Mouse (Mus musculus) heart, postnatal 36 days (tissue): ENCODE results near the gene Rbbp5. TPM values are rescaled to one million over a fixed set of nuclear protein-coding genes. Genes with fewer than 3 reads are reported as not detected.
A peak's percentile ranks its signal among the peaks of the same experiment; 100 is the strongest.

Experiments
- DNase-seq, 2 experiments: peaks; one replicate each; pipeline ENCODE4 v3.0.0; 2021 to 2022
- intact Hi-C: fragments of 180-260 bp; cut with DNase I; formaldehyde crosslinking; loops from one replicate; pipeline ENCODE4 v1.15.1; 2025
- total RNA-seq, 2 experiments: library from RNA; stranded (reverse); gene quantifications; 2 replicates each; pipeline ENCODE4 v1.2.3; 2021

Gene Rbbp5
- total RNA-seq, 2 experiments from 2014 or later: 19.2 to 22.0 TPM

GRCm38 (mm10) chr1:132483759-132484158 is 6.6 kb downstream of the Rbbp5 start:
- intact Hi-C loops: no loop called here
- DNase-seq: no peak

- intact Hi-C loops: no loop called here
- no peak for DNase-seq
Observed at GRCm38 (mm10) chr1:132500535-132500934, 23.4 kb downstream of the Rbbp5 start.

- no peak for DNase-seq
- intact Hi-C loops: no loop called here
Observed at GRCm38 (mm10) chr1:132505155-132505554, 28.0 kb downstream of the Rbbp5 start.

- intact Hi-C loops: no loop called here
Observed at GRCm38 (mm10) chr1:132506058-132506457, 28.9 kb downstream of the Rbbp5 start, which contains the start of gene Tmem81. Gene Tmem81 (plus strand): TSS chr1:132506230.

GRCm38 (mm10) chr1:132506656-132507055 is 29.5 kb downstream of the Rbbp5 start:
- DNase-seq: no peak
- intact Hi-C loops: no loop called here

More at GRCm38 (mm10) chr1:132506058-132506457, 28.9 kb downstream of the Rbbp5 start, which contains the start of gene Tmem81:
- DNase-seq: no peak

GRCm38 (mm10) chr1:132509771-132510170 is 32.6 kb downstream of the Rbbp5 start:
- intact Hi-C loops: no loop called here
- no peak for DNase-seq

GRCm38 (mm10) chr1:132511521-132511920 is 34.4 kb downstream of the Rbbp5 start:
- no peak for DNase-seq
- intact Hi-C loops: no loop called here

- DNase-seq: no peak
- intact Hi-C loops: no loop called here
Observed at GRCm38 (mm10) chr1:132512106-132512505, 34.9 kb downstream of the Rbbp5 start.

- no peak for DNase-seq
- intact Hi-C loops: no loop called here
Observed at GRCm38 (mm10) chr1:132515339-132515738, 38.2 kb downstream of the Rbbp5 start.

- DNase-seq: no peak
- intact Hi-C loops: no loop called here
Observed at GRCm38 (mm10) chr1:132516776-132517175, 39.6 kb downstream of the Rbbp5 start.

GRCm38 (mm10) chr1:132518621-132519020 is 41.5 kb downstream of the Rbbp5 start:
- intact Hi-C loops: loop anchor here (2.0 kb wide), 1 partner anchor 152 kb away; no protein-coding TSS in a partner anchor
- DNase-seq: no peak

- no peak for DNase-seq
- intact Hi-C loops: loop anchor here (2.0 to 10.0 kb wide), 2 partner anchors 153 to 225 kb away; partner anchors contain the start of gene Nfasc
Observed at GRCm38 (mm10) chr1:132519734-132520133, 42.6 kb downstream of the Rbbp5 start.

GRCm38 (mm10) chr1:132520764-132521163 is 43.6 kb downstream of the Rbbp5 start:
- intact Hi-C loops: loop anchor here (10.0 kb wide), 1 partner anchor 224 kb away; the partner anchor contains the start of gene Nfasc
- peak; percentile 19 to 42 for DNase-seq

- no peak for DNase-seq
- intact Hi-C loops: loop anchor here (10.0 kb wide), 1 partner anchor 222 kb away; the partner anchor contains the start of gene Nfasc
Observed at GRCm38 (mm10) chr1:132523048-132523447, 45.9 kb downstream of the Rbbp5 start.

GRCm38 (mm10) chr1:132523920-132524319 is 46.8 kb downstream of the Rbbp5 start:
- intact Hi-C loops: loop anchor here (10.0 kb wide), 1 partner anchor 221 kb away; the partner anchor contains the start of gene Nfasc
- DNase-seq: peak in 1 of 2 experiments; percentile 39

- intact Hi-C loops: loop anchor here (1.0 to 10.0 kb wide), 3 partner anchors 68 to 441 kb away; partner anchors contain the start of gene Nfasc
- peak; percentile 57 to 60 for DNase-seq
Observed at GRCm38 (mm10) chr1:132525832-132526231, 48.7 kb downstream of the Rbbp5 start.

- DNase-seq: no peak
- intact Hi-C loops: loop anchor here (5.0 to 10.0 kb wide), 2 partner anchors 217 to 439 kb away; partner anchors contain the start of gene Nfasc
Observed at GRCm38 (mm10) chr1:132528071-132528470, 50.9 kb downstream of the Rbbp5 start.

- DNase-seq: no peak
- intact Hi-C loops: loop anchor here (5.0 to 10.0 kb wide), 2 partner anchors 216 to 439 kb away; partner anchors contain the start of gene Nfasc
Observed at GRCm38 (mm10) chr1:132528647-132529334, 51.6 kb downstream of the Rbbp5 start.

- DNase-seq: no peak
- intact Hi-C loops: no loop called here
Observed at GRCm38 (mm10) chr1:132530631-132531191, 53.5 kb downstream of the Rbbp5 start.

GRCm38 (mm10) chr1:132532521-132532920 is 55.4 kb downstream of the Rbbp5 start:
- intact Hi-C loops: no loop called here
- DNase-seq: no peak

GRCm38 (mm10) chr1:132533840-132534239 is 56.7 kb downstream of the Rbbp5 start:
- intact Hi-C loops: no loop called here
- no peak for DNase-seq
